Mouse (Mus musculus) neural tube, embryonic 10.5 days (tissue): ENCODE results near the gene Slc44a1.
A peak's percentile ranks its signal among the peaks of the same experiment; 100 is the strongest.

Experiments
- DNase-seq: peaks from one replicate; pipeline ENCODE4 v3.0.0-alpha.2; 2017; ENCODE audit warnings: low spot score; ENCODE audit errors: extremely low spot score

Slc44a1 gene

GRCm38 (mm10) chr4:53596063-53596895, 156.1 kb downstream of the Slc44a1 start:
- DNase-seq: no peak

DNA sequence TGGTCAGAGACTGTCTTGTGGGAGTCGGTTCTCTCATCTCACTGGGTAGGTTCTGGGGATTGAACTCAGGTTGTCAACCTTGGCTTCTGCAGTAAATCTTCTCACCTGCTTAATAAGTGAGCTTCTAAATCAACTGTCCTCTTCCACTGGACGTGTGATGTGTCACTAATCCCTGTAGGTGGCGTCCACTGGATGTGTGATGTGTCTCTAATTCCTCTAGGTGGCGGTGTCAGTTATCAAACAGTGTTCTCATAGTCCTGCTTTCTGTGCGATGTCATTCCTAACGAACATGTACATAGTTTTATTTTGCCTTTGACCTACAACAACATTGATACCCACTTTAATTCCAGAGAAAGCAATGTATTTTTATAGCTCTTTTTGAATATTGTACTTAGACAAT, 160.2 kb downstream of the Slc44a1 start:
- DNase-seq: no peak

DNA sequence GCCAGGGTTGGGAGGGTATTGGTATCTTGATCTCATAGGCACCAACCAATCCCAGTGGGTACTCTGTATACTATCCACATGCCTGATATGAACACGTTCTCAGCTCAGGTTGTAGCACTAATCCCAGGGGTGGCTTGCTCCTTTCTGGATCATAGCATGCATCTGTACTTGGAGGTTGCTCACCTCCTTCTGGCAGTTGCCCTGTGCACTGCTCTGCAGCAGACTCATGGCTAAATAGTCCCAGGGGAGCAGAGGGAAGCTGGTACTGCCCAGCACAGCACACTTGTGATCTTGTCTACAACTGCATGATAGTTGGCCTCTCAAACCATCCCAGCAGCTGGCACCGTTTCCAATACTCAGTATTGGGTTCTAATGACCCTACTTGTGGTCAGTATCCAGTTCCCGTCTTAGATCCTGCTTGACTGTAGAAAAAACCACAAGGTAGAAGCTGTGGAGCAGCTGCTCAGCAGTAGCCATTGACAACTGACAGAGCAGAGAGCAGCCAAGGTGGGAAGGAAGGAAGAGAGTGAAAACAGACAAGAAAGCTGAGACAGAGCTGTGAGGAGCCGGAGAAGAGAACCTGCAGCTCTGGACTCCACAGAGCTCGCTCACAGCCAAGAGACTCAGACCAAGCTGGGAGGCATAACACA, 174.5 kb downstream of the Slc44a1 start:
- DNase-seq: no peak

DNA sequence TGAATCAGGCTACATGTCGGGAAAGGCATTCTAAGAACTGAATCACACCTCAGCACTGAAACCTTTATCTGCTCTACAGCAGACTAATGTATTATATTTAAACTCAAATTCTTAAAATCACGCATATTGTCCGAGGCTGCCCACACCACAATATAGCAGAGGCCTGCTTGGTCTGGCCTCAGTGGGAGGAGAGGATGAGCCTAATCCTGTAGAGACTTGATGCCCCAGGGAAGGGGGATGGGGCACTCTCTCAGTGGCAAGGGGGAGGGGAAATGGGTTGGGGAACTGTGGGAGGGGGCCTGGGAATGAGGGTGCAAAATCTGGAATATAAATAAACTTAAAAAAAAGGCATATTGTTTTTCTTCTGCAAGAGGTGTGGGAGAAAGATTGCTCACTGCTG, 177.8 kb downstream of the Slc44a1 start:
- no peak for DNase-seq

DNA sequence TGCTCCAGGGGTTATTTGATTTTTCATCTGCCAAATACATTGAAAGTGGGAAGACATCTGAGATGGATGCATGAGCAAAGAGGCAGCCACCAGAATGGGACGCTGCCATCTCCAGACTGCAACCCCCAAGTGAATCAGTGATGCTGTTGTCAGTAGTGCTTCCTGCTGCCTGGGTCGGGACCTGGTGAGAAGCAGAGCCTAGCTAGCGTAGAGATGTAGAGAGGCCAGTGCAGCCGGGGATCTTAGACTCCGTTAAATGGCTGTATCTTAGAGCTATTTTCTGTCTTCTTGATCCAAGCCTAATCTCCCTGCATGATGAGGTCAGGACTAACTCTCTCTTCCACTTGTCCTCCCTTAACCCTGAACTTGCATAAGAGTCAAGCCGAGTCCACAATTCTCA, 179.9 kb downstream of the Slc44a1 start:
- no peak for DNase-seq

DNA sequence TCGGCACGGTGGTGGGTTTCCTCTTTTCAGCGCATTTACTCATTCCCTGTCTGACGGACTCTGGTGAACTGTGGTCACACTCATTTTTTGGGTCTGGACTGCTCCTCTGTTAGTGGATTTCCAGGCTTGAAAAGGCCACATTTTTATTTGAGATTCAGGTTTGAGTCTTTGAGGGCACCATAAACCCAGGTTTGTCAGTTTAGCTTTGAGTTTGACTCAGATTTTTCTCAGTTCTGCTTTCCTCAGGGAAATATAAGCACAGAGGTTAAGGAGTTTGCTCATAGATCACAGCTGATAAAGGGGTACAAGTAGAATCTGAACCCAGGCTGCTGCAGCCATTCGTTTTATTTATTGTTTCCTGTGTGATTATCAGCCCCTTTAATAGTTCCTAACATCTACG, 180.9 kb downstream of the Slc44a1 start:
- DNase-seq: no peak

- DNase-seq: no peak
Measured at GRCm38 (mm10) chr4:53621490-53621889, 181.3 kb downstream of the Slc44a1 start.

GRCm38 (mm10) chr4:53623711-53624110, 183.5 kb downstream of the Slc44a1 start:
- DNase-seq: no peak

DNA sequence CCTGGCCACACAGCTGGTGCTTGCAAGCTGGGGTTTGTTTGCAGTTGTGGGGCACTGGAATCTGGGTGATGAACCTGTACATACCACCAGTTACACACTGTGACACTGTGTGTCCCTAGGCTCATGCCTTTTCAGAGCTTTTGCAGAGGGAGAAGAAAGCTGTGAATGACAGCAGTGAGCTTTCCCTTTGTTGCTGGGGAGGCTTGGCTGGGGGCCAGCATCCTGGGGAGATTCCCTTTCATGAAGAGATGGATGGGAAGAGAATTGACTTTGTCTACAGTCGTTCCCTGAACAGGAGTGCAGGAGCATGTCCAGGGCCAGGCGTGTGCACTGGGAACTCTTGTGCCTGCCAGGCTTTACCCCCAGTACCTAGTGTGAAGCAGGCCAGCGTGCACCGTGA, 184.6 kb downstream of the Slc44a1 start:
- no peak for DNase-seq

- DNase-seq: no peak
Measured at GRCm38 (mm10) chr4:53625263-53625662, 185.1 kb downstream of the Slc44a1 start.

DNA sequence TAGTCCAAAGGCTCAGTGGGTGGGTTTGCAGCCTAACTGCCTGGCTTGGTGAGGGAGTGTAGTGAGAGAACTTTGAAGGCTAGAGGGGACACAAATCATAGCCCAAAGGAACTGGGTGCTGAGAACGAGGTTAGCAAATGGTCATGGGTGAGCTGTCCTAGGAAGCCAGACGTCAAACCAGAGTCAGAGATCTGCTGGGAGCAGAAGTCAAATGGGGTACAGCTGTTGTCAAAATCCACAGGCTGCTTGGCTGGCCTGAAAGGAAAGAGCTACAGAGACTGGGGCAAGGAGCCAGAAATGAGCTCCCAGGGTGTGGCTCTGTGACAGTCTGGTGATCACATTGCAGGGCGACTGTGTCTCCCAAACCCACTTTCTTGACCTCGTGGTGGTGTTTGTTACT, 188.7 kb downstream of the Slc44a1 start:
- DNase-seq: no peak

GRCm38 (mm10) chr4:53630963-53631315, 190.7 kb downstream of the Slc44a1 start:
- DNase-seq: no peak

DNA sequence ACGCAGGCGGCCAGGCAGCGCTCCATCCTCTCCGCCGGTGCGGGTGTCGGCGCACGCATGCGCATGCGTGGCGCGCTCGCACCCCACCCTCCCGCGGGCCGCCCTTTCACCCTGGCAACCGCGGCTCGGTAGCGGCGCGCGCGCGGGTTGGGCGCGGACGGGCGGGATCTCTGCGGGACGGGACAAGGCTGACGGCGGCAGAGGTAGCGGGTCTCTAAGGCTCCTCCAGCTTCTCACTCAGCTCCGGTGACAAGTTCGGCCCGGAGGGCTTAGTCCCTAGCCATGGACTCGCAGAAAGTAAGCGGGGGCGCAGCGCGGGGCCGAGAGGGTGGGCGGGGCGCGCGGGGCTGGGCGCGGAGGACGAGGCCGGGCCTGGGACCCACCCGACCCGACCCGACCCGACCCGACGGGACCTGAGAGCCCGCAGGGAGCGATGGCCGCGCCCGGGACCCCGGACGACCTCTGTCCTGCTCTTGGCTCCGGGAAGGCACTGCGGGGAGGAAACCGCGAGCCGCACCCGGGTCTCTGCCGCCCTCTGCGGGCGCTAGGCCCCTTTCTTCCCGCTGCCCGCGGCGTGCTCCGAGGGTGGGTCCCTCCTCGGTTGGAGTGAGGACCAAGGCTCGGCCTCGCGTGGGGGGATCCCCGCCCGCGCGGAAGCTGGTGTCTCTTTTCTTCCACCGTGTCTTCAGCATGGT, 191.2 kb downstream of the Slc44a1 start, which contains the start of gene Fsd1l:
Fsd1l (plus strand) TSS at position 156 of the 695 bp plus-strand sequence.
- DNase-seq: peak; percentile 85

DNA sequence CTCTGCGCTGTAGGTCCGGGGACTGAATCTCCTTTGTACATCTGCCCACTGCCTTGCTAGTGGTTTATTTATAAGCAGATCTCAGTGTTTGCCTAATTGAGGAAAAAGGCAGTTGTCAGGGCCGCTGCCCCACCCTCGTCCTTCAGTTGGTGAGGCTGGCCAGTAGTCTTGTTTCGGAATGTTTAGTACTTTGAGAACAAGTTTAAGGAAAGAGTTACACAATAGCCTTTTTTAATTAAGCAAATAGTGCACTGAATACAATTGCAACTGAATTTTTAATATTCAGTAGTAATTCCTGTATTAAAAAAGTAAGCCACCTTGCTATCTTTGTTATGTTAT, 191.8 kb downstream of the Slc44a1 start:
- DNase-seq: no peak

GRCm38 (mm10) chr4:53635336-53635735, 195.1 kb downstream of the Slc44a1 start:
- DNase-seq: no peak

DNA sequence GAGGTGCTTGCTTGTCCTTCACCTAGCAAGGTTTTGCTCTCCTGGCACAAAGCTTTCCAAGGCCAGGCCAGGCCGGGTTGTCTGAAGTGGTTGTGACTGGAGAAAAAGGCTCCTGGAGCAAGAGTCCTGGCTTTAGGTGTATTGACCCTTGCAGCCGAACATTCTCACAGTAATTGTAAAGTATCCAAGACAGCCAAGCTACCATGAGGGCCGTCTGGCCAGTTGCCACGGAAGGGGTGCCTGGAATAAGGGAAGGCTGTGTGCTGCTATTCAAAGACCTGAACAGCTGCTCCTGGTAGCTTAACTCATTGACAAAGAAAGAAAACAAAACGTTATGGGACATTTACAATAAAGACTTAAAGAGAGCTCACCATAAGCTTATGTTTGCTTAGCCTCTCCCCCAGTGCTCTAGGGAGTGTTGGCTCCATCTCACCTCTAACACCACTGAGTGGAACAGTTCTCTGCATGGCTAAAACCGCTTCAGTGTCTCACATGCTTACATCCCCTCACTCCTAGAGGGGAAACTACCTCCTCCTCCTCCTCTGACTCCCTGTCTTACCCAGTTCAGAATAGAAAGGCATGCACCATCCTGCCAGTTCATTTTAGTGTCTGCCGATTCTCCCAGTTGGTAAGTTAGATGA, 197.2 kb downstream of the Slc44a1 start:
- no peak for DNase-seq

DNA sequence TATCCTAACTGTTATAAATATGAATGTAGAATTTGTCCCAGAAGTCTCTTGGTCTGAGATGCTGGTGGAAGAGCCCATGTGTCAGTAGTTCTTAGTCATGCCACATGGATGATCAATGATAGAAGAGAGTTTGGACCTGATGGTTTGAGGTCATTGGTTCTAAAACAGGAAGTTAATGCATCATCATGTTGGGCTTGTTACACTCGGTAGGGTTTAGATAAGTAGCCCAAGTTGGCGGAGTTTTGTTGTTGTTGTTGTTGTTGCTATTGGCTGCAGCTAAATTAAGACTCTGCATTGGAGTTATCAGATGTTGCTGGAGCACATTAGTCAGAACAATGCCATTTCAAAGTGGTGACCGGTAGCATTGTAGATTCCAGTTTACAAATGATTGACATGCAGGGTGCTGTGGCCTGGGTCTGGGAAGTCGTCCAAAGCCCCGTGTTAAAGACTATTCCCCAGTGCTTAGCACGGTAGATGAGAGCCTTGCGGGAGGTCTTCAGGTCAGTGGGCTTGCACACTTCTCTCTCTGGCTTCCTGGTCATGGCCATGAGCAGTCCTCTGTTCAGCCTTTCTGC, 198.4 kb downstream of the Slc44a1 start:
- no peak for DNase-seq

- DNase-seq: no peak
Measured at GRCm38 (mm10) chr4:53658029-53658428, 217.8 kb downstream of the Slc44a1 start.

DNA sequence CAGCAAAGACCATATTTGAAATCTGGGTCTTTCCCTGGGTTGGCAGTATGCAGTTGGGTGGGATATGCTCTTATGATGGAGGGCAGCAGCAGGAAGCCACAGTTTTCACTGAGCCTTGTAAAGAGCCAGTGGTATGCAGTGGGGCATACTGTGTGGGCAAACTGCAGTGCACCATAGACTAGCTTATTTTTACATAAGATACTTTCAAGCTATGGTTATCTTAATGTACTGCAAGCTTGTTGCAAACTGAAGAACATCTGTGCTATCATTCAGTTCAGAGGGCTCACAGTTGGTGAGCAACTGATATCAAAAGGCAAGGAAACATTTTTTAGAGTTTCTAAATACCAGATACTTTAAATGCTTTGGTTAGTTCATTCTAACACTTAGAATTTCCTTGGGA, 220.5 kb downstream of the Slc44a1 start:
- no peak for DNase-seq
